Mouse (Mus musculus): ENCODE measurements at regions not wholly inside any gene's neighbourhood (a gene's known extent, or its start where the extent isn't known, plus 50 kb on each side); places are given as distances from the start of the nearest gene placed in this dataset.
A peak's percentile ranks its signal among the peaks of the same experiment; 100 is the strongest.

DNA sequence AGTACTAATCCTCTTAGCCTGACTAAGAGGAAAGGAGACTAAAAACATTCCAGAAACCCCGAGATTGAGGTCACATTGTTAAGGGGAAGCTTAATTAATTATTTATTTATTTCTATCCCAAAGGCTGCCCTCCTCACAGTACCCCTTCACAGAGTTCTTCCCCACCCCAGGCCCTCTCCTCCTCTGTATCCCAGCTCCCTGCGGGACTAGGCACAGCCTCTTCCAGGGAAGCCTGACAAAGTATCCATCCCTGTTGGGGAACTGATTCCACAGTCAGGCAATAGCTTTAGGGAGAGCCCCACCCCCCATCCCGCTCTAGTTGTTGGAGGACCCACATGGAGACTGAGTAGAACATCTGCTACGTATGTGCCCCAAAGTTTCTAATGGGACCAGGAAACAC is 254.6 kb downstream of the Atp23 start:
- Histone ChIP-seq H3K4me1 (ENCODE audit: control insufficient read depth, insufficient read depth, low read length) (no peaks in the 10 kb centered on the region), H3K4me3 (replicated peaks; ENCODE audit: low read length) (no peak overlapping the region), H3K4me2 (replicated peaks; ENCODE audit: low read depth, low read length, severe bottlenecking) (no peak overlapping the region), H3K36me3 (ENCODE audit: control insufficient read depth, insufficient read depth, low read length) (no peaks in the 10 kb centered on the region), H3K27me3 (ENCODE audit: control insufficient read depth, insufficient read depth, low read length) (no peaks in the 10 kb centered on the region), H3K9ac (ENCODE audit: low read depth, low read length, severe bottlenecking) (no peak overlapping the region), H3K27ac (replicated peaks; ENCODE audit: low read depth, low read length) (no peak overlapping the region), H3K9me3 (ENCODE audit: control insufficient read depth, low read length) (no peaks in the 10 kb centered on the region)
- ATAC-seq (ENCODE audit: low FRiP score, low read depth) (no peak), DNase-seq (ENCODE audit: low spot score) (no peak)
- no peak for TF ChIP-seq POLR2A (IDR thresholded peaks at IDR 0.05; ENCODE audit: borderline replicate concordance, extremely low read depth, insufficient read depth, insufficient read length)
- WGBS: 49% methylated on average over 4 of the region's 4 CpGs

GRCm38 (mm10) chr10:126641792-126642289 is 259.3 kb downstream of the Atp23 start:
- no peak for ATAC-seq (ENCODE audit: low FRiP score, low read depth)

GRCm38 (mm10) chr10:126634731-126635130 is 266.4 kb downstream of the Atp23 start:
- Histone ChIP-seq H3K4me3 (replicated peaks; ENCODE audit: low read length) (no peak overlapping the region), H3K36me3 (ENCODE audit: control insufficient read depth, insufficient read depth, low read length) (no peaks in the 10 kb centered on the region), H3K27me3 (ENCODE audit: control insufficient read depth, insufficient read depth, low read length) (no peaks in the 10 kb centered on the region), H3K4me2 (replicated peaks; ENCODE audit: low read depth, low read length, severe bottlenecking) (no peak overlapping the region), H3K27ac (replicated peaks; ENCODE audit: low read depth, low read length) (no peak overlapping the region), H3K9me3 (ENCODE audit: control insufficient read depth, low read length) (no peaks in the 10 kb centered on the region), H3K4me1 (ENCODE audit: control insufficient read depth, insufficient read depth, low read length) (no peaks in the 10 kb centered on the region), H3K9ac (ENCODE audit: low read depth, low read length, severe bottlenecking) (no peak overlapping the region)
- TF ChIP-seq POLR2A (IDR thresholded peaks at IDR 0.05; ENCODE audit: borderline replicate concordance, extremely low read depth, insufficient read depth, insufficient read length): no peak
- ATAC-seq (ENCODE audit: low FRiP score, low read depth) (no peak), DNase-seq (ENCODE audit: low spot score) (no peak)
- 52% methylated on average over 13 of the region's 13 CpGs for WGBS

More at GRCm38 (mm10) chr10:126641792-126642289, 259.3 kb downstream of the Atp23 start:
- no peak for DNase-seq (ENCODE audit: low spot score)
- H3K36me3 ChIP-seq (ENCODE audit: control insufficient read depth, insufficient read depth, low read length): no peaks in the 10 kb centered on the region
- H3K9ac ChIP-seq (ENCODE audit: low read depth, low read length, severe bottlenecking): no peak overlapping the region
- no peaks in the 10 kb centered on the region for H3K4me1 ChIP-seq (ENCODE audit: control insufficient read depth, insufficient read depth, low read length)
- no peaks in the 10 kb centered on the region for H3K9me3 ChIP-seq (ENCODE audit: control insufficient read depth, low read length)
- TF ChIP-seq POLR2A (IDR thresholded peaks at IDR 0.05; ENCODE audit: borderline replicate concordance, extremely low read depth, insufficient read depth, insufficient read length): no peak
- H3K4me3 ChIP-seq (replicated peaks; ENCODE audit: low read length): no peak overlapping the region
- no peak overlapping the region for H3K27ac ChIP-seq (replicated peaks; ENCODE audit: low read depth, low read length)
- WGBS: 55% methylated on average over 9 of the region's 9 CpGs
- H3K27me3 ChIP-seq (ENCODE audit: control insufficient read depth, insufficient read depth, low read length): no peaks in the 10 kb centered on the region
- no peak overlapping the region for H3K4me2 ChIP-seq (replicated peaks; ENCODE audit: low read depth, low read length, severe bottlenecking)

DNA sequence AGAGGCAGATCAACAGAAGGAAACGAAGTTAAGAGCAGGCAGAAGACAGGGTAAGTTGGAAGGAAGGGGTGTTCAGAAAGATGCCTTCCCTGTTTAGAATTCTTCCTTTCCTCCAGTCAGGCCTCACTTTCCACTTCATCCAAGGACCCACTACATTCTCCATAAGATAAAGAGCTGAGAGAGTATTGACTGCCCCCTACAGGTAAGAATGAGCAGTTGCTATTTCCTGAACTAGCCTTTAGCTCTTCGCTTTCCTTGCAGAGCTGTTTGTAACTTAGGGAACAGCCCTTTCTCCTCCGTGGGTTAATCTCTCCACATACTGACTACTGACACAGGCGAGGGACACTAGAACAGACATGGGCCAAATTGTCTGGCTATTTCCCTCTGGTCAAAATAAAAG is 273.1 kb downstream of the Atp23 start:
- no peak overlapping the region for H3K4me2 ChIP-seq (replicated peaks; ENCODE audit: low read depth, low read length, severe bottlenecking)
- H3K4me3 ChIP-seq (replicated peaks; ENCODE audit: low read length): no peak overlapping the region
- no peak overlapping the region for H3K9ac ChIP-seq (ENCODE audit: low read depth, low read length, severe bottlenecking)
- no peaks in the 10 kb centered on the region for H3K4me1 ChIP-seq (ENCODE audit: control insufficient read depth, insufficient read depth, low read length)
- H3K27me3 ChIP-seq (ENCODE audit: control insufficient read depth, insufficient read depth, low read length): no peaks in the 10 kb centered on the region
- DNase-seq (ENCODE audit: low spot score): no peak
- TF ChIP-seq POLR2A (IDR thresholded peaks at IDR 0.05; ENCODE audit: borderline replicate concordance, extremely low read depth, insufficient read depth, insufficient read length): no peak
- ATAC-seq (ENCODE audit: low FRiP score, low read depth): no peak
- H3K27ac ChIP-seq (replicated peaks; ENCODE audit: low read depth, low read length): no peak overlapping the region
- no peaks in the 10 kb centered on the region for H3K36me3 ChIP-seq (ENCODE audit: control insufficient read depth, insufficient read depth, low read length)
- WGBS: 56% methylated on average over 4 of the region's 4 CpGs
- H3K9me3 ChIP-seq (ENCODE audit: control insufficient read depth, low read length): no peaks in the 10 kb centered on the region

DNA sequence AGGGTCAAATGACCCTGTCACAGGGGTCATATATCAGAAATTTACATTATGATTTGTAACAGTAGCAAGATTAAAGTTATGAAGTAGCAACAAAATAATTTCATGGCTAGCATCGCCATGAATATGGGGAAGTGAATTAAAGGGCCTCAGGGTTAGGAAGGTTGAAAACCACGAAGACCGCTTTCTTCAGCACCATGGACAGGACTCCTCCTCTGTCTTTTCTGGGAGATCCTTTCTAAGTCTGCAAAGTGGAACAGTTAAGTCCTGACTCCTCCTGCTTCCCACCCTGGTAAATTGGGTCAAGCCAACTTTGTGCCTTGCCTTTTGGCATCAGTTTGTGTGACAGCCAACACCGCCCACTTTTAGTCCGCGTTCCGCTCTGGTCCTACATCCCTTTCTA is 275.7 kb downstream of the Atp23 start:
- ATAC-seq (ENCODE audit: low FRiP score, low read depth) (no peak), DNase-seq (ENCODE audit: low spot score) (peak; percentile 85)
- 52% methylated on average over 7 of the region's 7 CpGs for WGBS

GRCm38 (mm10) chr10:126620802-126621201 is 280.4 kb downstream of the Atp23 start:
- H3K27ac ChIP-seq (replicated peaks; ENCODE audit: low read depth, low read length): no peak overlapping the region
- H3K4me3 ChIP-seq (replicated peaks; ENCODE audit: low read length): no peak overlapping the region
- DNase-seq (ENCODE audit: low spot score) (no peak), ATAC-seq (ENCODE audit: low FRiP score, low read depth) (no peak)
- 80% methylated on average over 6 of the region's 6 CpGs for WGBS
- H3K9ac ChIP-seq (ENCODE audit: low read depth, low read length, severe bottlenecking): no peak overlapping the region
- no peaks in the 10 kb centered on the region for H3K36me3 ChIP-seq (ENCODE audit: control insufficient read depth, insufficient read depth, low read length)
- no peaks in the 10 kb centered on the region for H3K4me1 ChIP-seq (ENCODE audit: control insufficient read depth, insufficient read depth, low read length)
- TF ChIP-seq POLR2A (IDR thresholded peaks at IDR 0.05; ENCODE audit: borderline replicate concordance, extremely low read depth, insufficient read depth, insufficient read length): no peak
- H3K4me2 ChIP-seq (replicated peaks; ENCODE audit: low read depth, low read length, severe bottlenecking): no peak overlapping the region
- no peaks in the 10 kb centered on the region for H3K9me3 ChIP-seq (ENCODE audit: control insufficient read depth, low read length)
- H3K27me3 ChIP-seq (ENCODE audit: control insufficient read depth, insufficient read depth, low read length): no peaks in the 10 kb centered on the region

More for the DNA sequence above, 275.7 kb downstream of the Atp23 start:
- H3K27me3 ChIP-seq (ENCODE audit: control insufficient read depth, insufficient read depth, low read length): no peaks in the 10 kb centered on the region
- TF ChIP-seq POLR2A (IDR thresholded peaks at IDR 0.05; ENCODE audit: borderline replicate concordance, extremely low read depth, insufficient read depth, insufficient read length): no peak
- H3K9me3 ChIP-seq (ENCODE audit: control insufficient read depth, low read length): no peaks in the 10 kb centered on the region
- no peak overlapping the region for H3K4me2 ChIP-seq (replicated peaks; ENCODE audit: low read depth, low read length, severe bottlenecking)
- no peak overlapping the region for H3K27ac ChIP-seq (replicated peaks; ENCODE audit: low read depth, low read length)
- H3K4me1 ChIP-seq (ENCODE audit: control insufficient read depth, insufficient read depth, low read length): no peaks in the 10 kb centered on the region
- H3K36me3 ChIP-seq (ENCODE audit: control insufficient read depth, insufficient read depth, low read length): no peaks in the 10 kb centered on the region
- H3K9ac ChIP-seq (ENCODE audit: low read depth, low read length, severe bottlenecking): no peak overlapping the region
- no peak overlapping the region for H3K4me3 ChIP-seq (replicated peaks; ENCODE audit: low read length)
